Mouse (Mus musculus) C2C12 (cell line): ENCODE data around the gene Pde6b. TPM values are rescaled to one million over a fixed set of nuclear protein-coding genes. Genes with fewer than 3 reads are reported as not detected.

Source experiments
- H3K27me3 ChIP-seq: one replicate; pipeline ENCODE4 v1.6.1; 2011; ENCODE audit not compliant: control insufficient read depth, insufficient read depth, insufficient read length
- H3K36me3 ChIP-seq: one replicate; pipeline ENCODE4 v1.6.1; 2011; ENCODE audit not compliant: control insufficient read depth, insufficient read depth
- H3K4me3 ChIP-seq: one replicate; pipeline ENCODE4 v1.5.1; 2011; ENCODE audit warnings: mild to moderate bottlenecking, control low read depth; ENCODE audit not compliant: poor library complexity, insufficient read depth, severe bottlenecking
- H3K79me2 ChIP-seq: one replicate; pipeline ENCODE4 v1.6.1; 2011; ENCODE audit not compliant: control insufficient read depth, insufficient read depth
- H3K79me3 ChIP-seq: one replicate; pipeline ENCODE4 v1.6.1; 2011; ENCODE audit warnings: low read depth, control low read depth
- H3ac ChIP-seq: one replicate; pipeline ENCODE3; 2011; ENCODE audit warnings: low read depth; ENCODE audit not compliant: control insufficient read depth, insufficient read length
- CEBPB ChIP-seq: IDR thresholded peaks from one replicate; pipeline ENCODE4 v1.6.1; 2011; ENCODE audit warnings: low read depth, mild to moderate bottlenecking, control low read depth, moderate library complexity
- CTCF ChIP-seq: IDR thresholded peaks from one replicate; pipeline ENCODE4 v1.5.1; 2011; ENCODE audit not compliant: control insufficient read depth, insufficient read depth, insufficient read length
- FOSL1 ChIP-seq: IDR thresholded peaks from one replicate; pipeline ENCODE4 v1.8.0; 2011; ENCODE audit warnings: mild to moderate bottlenecking, low read length; ENCODE audit not compliant: poor library complexity, insufficient read depth, severe bottlenecking
- MAX ChIP-seq: IDR thresholded peaks from one replicate; pipeline ENCODE4 v1.6.1; 2011; ENCODE audit warnings: mild to moderate bottlenecking, control low read depth
- MYOD1 ChIP-seq: IDR thresholded peaks from one replicate; pipeline ENCODE4 v1.6.1; 2011; ENCODE audit warnings: low read depth; ENCODE audit not compliant: control insufficient read depth, insufficient read length
- MYOG ChIP-seq: IDR thresholded peaks from one replicate; pipeline ENCODE4 v1.6.1; 2011; ENCODE audit not compliant: control insufficient read depth, insufficient read length; ENCODE audit errors: extremely low read depth
- USF1 ChIP-seq: IDR thresholded peaks from one replicate; pipeline ENCODE4 v1.6.1; 2011; ENCODE audit warnings: low read depth, mild to moderate bottlenecking, control low read depth, moderate library complexity
- polyA plus RNA-seq: library from polyadenylated mRNA; unstranded; fragments of >200 nt; fragmentation: generic; extraction: Trizol; gene quantifications from one replicate; pipeline ENCODE4 v1.2.1, GENCODE M21; 2012; ENCODE audit warnings: missing spikeins

Gene Pde6b
- polyA plus RNA-seq, 1 experiment: 0.01 TPM

DNA sequence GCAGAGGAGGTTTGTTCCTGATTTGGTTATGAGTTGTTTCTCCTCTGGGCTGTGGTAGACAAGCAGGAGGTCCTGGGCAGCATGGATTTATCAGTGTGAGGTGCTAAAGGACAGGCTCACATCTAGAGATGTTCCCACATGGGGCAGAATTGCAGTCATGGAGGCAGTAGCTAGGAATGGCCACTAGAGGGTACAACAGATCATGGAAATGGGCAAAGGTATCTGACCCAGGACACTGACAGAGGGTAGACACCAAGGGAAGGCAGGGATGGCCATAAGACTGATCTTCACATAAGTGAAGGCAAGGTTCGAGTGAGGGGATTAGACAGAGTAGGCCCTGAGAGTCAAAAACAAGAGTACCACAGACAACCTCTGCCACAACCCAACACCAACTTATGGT is 39.0 kb downstream of the Pde6b start:
- Histone ChIP-seq H3K79me3 (peaks cover 3% of the 10 kb centered on the region), H3ac (no peak overlapping the region), H3K4me3 (no peak overlapping the region), H3K79me2 (no peaks in the 10 kb centered on the region), H3K36me3 (peaks cover 30% of the 10 kb centered on the region), H3K27me3 (no peaks in the 10 kb centered on the region)
- TF ChIP-seq CTCF (peak; percentile 53), USF1 (no peak)

DNA sequence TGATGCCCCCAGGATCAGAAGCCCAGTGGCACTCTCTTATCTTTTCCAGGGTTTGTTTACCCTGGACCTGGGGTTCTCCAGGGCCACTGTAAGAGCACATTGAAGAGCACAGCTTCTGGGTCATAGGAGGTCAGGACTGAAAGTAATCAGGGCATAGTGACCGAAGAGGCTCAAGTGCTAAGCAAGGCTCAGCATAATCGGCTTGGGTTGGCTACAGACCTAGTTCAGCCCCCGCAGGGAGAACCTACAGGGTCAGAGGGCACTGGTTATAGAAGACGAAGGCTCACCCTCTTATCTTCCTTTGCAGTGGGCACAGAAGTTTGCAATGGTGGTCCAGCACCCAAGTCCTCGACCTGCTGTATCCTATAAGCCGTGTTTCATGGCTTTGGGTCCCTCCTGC is 43.0 kb downstream of the Pde6b start:
- Histone ChIP-seq H3ac (no peak overlapping the region), H3K79me2 (peaks cover 19% of the 10 kb centered on the region), H3K4me3 (no peak overlapping the region), H3K36me3 (peaks cover 35% of the 10 kb centered on the region), H3K79me3 (peaks cover 16% of the 10 kb centered on the region), H3K27me3 (peaks cover 2% of the 10 kb centered on the region)
- TF ChIP-seq FOSL1: no peak
- TF ChIP-seq CEBPB: no peak
- no peak for TF ChIP-seq USF1
- TF ChIP-seq MYOG: no peak
- no peak for TF ChIP-seq MYOD1
- no peak for TF ChIP-seq MAX
- TF ChIP-seq CTCF: no peak

DNA sequence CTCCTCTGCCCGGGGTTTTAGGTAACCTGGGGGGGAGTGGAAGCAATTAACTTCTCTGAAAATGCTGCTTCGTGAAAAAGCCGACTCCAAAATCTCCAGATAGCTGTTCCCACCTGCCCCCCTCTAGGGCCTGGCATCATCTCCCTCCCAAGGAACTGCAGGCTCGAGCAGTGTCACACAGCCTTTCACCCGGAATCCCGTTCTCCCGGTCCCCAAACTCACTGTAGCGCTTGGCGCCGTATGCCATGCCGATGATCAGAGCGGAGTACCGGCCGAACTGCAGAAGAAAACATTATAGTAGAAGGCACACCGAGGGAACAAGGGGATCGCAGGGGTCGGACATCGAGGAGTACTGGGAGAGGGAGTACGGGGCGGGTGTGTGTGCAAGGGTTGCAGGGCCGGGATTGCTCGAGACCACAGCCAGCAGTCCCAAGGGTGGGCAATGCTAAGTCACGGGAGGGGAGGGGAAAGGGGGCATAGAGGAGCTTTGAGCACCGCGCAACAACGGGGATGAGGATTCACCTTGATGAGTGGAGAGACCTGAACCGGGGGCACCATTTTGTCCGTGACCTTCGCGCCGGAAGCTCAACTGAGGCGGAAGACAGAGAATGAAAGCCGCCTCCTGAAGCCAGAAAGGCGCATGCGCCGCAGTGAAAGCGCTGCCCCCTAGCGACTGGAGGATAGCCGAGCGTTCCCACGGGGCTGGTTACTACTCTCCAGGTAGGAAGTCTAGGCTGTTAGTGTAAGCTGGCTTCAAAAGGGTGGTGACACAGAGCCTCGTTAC is 45.8 kb downstream of the Pde6b start, which contains the start of gene Atp5k:
Atp5k (minus strand) TSS at position 645 of the 784 bp plus-strand sequence.
- H3K4me3 ChIP-seq: peak within 1 kb of the TSS; percentile 92
- TF ChIP-seq MAX (no peak), CEBPB (no peak), CTCF (peak; percentile 74), MYOG (no peak), MYOD1 (no peak)
- peaks cover 19% of the 10 kb centered on the region for H3K79me2 ChIP-seq
- peaks cover 30% of the 10 kb centered on the region for H3K36me3 ChIP-seq
- peaks cover 16% of the 10 kb centered on the region for H3K79me3 ChIP-seq
- peaks cover 13% of the 10 kb centered on the region for H3K27me3 ChIP-seq
- peak within 1 kb of the TSS; percentile 79 for H3ac ChIP-seq

DNA sequence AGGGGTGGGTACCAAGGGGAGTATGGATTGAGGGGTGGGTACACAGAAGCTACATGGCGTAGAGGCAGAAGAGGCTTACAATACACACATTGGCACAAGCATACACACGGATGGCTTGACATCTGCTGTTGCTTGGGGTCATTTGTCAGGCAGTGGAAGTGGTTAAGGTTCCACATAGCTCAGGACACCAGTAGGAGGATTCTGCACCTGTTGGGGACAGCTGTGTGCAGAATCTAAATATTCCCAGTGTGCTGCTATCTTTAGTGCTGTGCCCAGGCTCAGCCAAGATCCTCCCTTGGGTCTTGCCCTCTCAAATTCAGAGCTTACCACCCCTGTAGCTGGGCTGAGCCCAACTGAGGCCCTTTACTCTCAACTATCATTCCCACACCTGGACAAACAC is 47.9 kb downstream of the Pde6b start:
- peaks cover 16% of the 10 kb centered on the region for H3K27me3 ChIP-seq
- H3K36me3 ChIP-seq: peaks cover 16% of the 10 kb centered on the region
- H3K79me3 ChIP-seq: peaks cover 15% of the 10 kb centered on the region
- H3K4me3 ChIP-seq: no peak overlapping the region
- H3K79me2 ChIP-seq: peaks cover 19% of the 10 kb centered on the region
- H3ac ChIP-seq: no peak overlapping the region
- no peak for TF ChIP-seq CTCF
- no peak for TF ChIP-seq MYOD1
- no peak for TF ChIP-seq FOSL1
- TF ChIP-seq MAX: no peak
- TF ChIP-seq USF1: no peak
- no peak for TF ChIP-seq MYOG
- no peak for TF ChIP-seq CEBPB

DNA sequence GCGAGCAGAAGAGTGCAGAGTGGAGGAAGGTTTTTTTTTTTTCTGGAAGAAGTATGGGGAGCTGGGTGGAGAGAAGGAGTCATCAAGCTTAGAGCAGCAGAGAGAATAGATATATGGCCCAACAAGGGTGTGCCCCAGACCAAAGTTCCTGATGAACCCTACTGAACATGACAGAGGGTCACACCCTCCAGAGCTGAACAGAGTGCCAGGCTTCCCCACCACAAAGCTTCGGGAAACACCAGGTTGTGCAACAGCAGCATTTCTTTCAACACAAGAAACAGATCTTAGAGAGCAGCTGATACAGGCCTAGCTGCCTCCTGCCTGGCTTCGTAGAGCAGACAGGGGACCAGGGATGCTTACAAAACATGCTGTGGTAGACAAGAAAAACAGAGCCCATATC is 58.8 kb downstream of the Pde6b start:
- Histone ChIP-seq H3ac (no peak overlapping the region), H3K4me3 (no peak overlapping the region), H3K27me3 (no peaks in the 10 kb centered on the region), H3K79me2 (no peaks in the 10 kb centered on the region), H3K36me3 (no peaks in the 10 kb centered on the region), H3K79me3 (no peaks in the 10 kb centered on the region)
- no peak for TF ChIP-seq USF1
- TF ChIP-seq CEBPB: no peak
- TF ChIP-seq MYOD1: no peak
- TF ChIP-seq MYOG: no peak
- TF ChIP-seq CTCF: no peak
- no peak for TF ChIP-seq MAX
- no peak for TF ChIP-seq FOSL1

DNA sequence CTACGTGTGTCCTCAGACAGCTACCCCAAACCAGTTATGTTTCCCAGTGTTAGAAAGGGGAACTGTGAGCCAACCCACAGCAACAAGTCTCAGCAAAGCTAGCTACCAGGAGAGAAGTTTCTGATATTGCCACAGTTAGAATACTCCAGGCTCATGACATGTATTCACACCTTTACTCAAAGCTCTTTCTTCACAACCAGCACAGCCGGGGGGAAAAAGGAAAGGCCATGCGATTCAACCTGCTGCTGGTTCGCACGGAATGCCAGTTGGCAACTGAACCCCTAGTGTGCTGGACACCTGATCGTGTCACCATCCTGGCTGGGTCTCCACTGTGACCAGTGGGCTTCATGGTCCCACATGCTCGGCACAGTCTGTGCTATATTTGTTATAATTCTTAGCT is 59.7 kb downstream of the Pde6b start:
- Histone ChIP-seq H3K36me3 (no peaks in the 10 kb centered on the region), H3K79me3 (no peaks in the 10 kb centered on the region), H3K4me3 (no peak overlapping the region), H3K79me2 (no peaks in the 10 kb centered on the region), H3ac (no peak overlapping the region), H3K27me3 (no peaks in the 10 kb centered on the region)
- TF ChIP-seq USF1 (no peak), MYOG (no peak), MYOD1 (no peak), CEBPB (no peak), CTCF (no peak), MAX (no peak), FOSL1 (no peak)
